Comparison of ENCODE assay signal across 8 mouse cellular contexts in the genomic region with DNA sequence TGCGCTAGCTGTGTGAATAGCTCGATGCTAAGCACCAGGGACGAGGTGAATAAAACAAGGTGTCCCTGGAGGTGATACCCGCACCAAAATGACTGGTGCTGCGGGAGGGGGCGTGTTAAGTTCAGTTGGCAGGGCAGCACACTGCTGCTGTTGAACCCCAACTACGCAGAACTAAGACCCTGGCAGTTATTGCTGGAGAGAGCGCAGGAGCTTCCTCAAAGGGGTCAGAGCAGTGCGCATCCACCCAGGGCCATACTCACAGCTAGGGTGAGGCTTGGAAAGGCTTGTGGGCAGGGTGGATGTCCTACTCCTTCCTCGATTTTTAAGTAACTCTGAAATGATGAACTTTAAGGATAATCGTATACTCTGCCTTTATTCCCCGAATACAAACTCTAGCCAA. TPM values are rescaled to one million over a fixed set of nuclear protein-coding genes. Genes with fewer than 3 reads are reported as not detected.
A peak's percentile ranks its signal among the peaks of the same experiment; 100 is the strongest.
DNase-seq lines count a peak whose midpoint lies in the region; ATAC-seq and TF ChIP-seq lines count a peak whose summit lies in the region.

No protein-coding gene starts in this region.

- TF ChIP-seq POLR2A in bone marrow macrophage, adult 2 months (IDR thresholded peaks at IDR 0.05; ENCODE audit: borderline replicate concordance, low read depth, low read length), result no peak

- WGBS in kidney, postnatal 0 days, result 20% methylated on average over 12 of the region's 12 CpGs
- 22% methylated on average over 12 of the region's 12 CpGs for WGBS in hindbrain, embryonic 16.5 days
- WGBS in midbrain, embryonic 16.5 days, result 22% methylated on average over 12 of the region's 12 CpGs

- 0 out of 2 replicates have a peak, but pooled peaks have one; percentile 3 for ATAC-seq in kidney, postnatal 0 days (replicated peaks; ENCODE audit: low FRiP score, low read depth)
- ATAC-seq in hindbrain, embryonic 16.5 days, result peak; percentile 18; the same call in 1 of the 2 replicates
- peak; percentile 40 for ATAC-seq in midbrain, embryonic 16.5 days

- peak overlapping the region; percentile 64 for H3K4me3 ChIP-seq in kidney, postnatal 0 days (replicated peaks; ENCODE audit: low read depth, low read length)
- H3K4me3 ChIP-seq in bone marrow macrophage, adult 2 months (ENCODE audit: insufficient read depth, low read length), result peak overlapping the region; percentile 84
- peak overlapping the region; percentile 68 for H3K4me3 ChIP-seq in hindbrain, embryonic 16.5 days (ENCODE audit: low read length)
- H3K4me3 ChIP-seq in midbrain, embryonic 16.5 days (ENCODE audit: low read depth, low read length), result peak overlapping the region; percentile 53

- no peak for TF ChIP-seq CTCF in kidney, postnatal 0 days (IDR thresholded peaks at IDR 0.05; ENCODE audit: low read depth)
- no peak for TF ChIP-seq CTCF in bone marrow macrophage, adult 2 months (IDR thresholded peaks at IDR 0.05; ENCODE audit: low read depth, low read length)

- peak overlapping the region; percentile 96 for H3K4me2 ChIP-seq in kidney, postnatal 0 days (ENCODE audit: low read length)
- H3K4me2 ChIP-seq in hindbrain, embryonic 16.5 days (ENCODE audit: low read length), result peak overlapping the region; percentile 81
- peak overlapping the region; percentile 93 for H3K4me2 ChIP-seq in midbrain, embryonic 16.5 days (ENCODE audit: low read length)

- H3K27ac ChIP-seq in kidney, postnatal 0 days, result no peak overlapping the region
- peak overlapping the region; percentile 31; the same call in 1 of the 2 replicates for H3K27ac ChIP-seq in bone marrow macrophage, adult 2 months (ENCODE audit: insufficient read depth, low read depth, low read length)
- no peak overlapping the region for H3K27ac ChIP-seq in hindbrain, embryonic 16.5 days (ENCODE audit: low read depth, low read length)
- no peak overlapping the region for H3K27ac ChIP-seq in midbrain, embryonic 16.5 days (ENCODE audit: low read length)

- H3K9me3 ChIP-seq in kidney, postnatal 0 days (replicated peaks; ENCODE audit: low read length), result no peaks in the 10 kb centered on the region
- H3K9me3 ChIP-seq in hindbrain, embryonic 16.5 days (ENCODE audit: control insufficient read depth, low read length), result no peaks in the 10 kb centered on the region
- no peaks in the 10 kb centered on the region for H3K9me3 ChIP-seq in midbrain, embryonic 16.5 days (replicated peaks; ENCODE audit: control insufficient read depth, low read length, poor library complexity, severe bottlenecking)

- H3K9ac ChIP-seq in kidney, postnatal 0 days (ENCODE audit: low read depth, low read length), result peak overlapping the region; percentile 64
- H3K9ac ChIP-seq in hindbrain, embryonic 16.5 days (ENCODE audit: low read depth, low read length), result peak overlapping the region; percentile 76
- peak overlapping the region; percentile 69 for H3K9ac ChIP-seq in midbrain, embryonic 16.5 days (ENCODE audit: low read depth, low read length)

- no peak for DNase-seq in kidney, postnatal 0 days (ENCODE audit: low spot score)
- DNase-seq in kidney, adult 18-20 months, result no peak
- DNase-seq in urinary bladder, postnatal 4 days (ENCODE audit: low spot score in 2 of 2), result no peak
- no peak for DNase-seq in right cerebral cortex, postnatal 36 days (ENCODE audit: low spot score in 2 of 2)
- DNase-seq in urinary bladder, adult 2 months (ENCODE audit: low spot score), result no peak

- H3K4me1 ChIP-seq in kidney, postnatal 0 days (replicated peaks; ENCODE audit: insufficient read depth, low read length), result peaks cover 11% of the 10 kb centered on the region; the same call in 1 of the 2 replicates
- peaks cover 8% of the 10 kb centered on the region; the same call in 1 of the 2 replicates for H3K4me1 ChIP-seq in bone marrow macrophage, adult 2 months (ENCODE audit: control insufficient read depth, insufficient read depth, low read length)
- H3K4me1 ChIP-seq in hindbrain, embryonic 16.5 days (ENCODE audit: control insufficient read depth, insufficient read depth, low read depth, low read length), result peaks cover 14% of the 10 kb centered on the region
- peaks cover 14% of the 10 kb centered on the region for H3K4me1 ChIP-seq in midbrain, embryonic 16.5 days (ENCODE audit: control insufficient read depth, insufficient read depth, low read length)

- H3K36me3 ChIP-seq in kidney, postnatal 0 days (ENCODE audit: insufficient read depth, low read length), result peaks cover 5% of the 10 kb centered on the region; the same call in 1 of the 2 replicates
- 0 out of 2 replicates have a peak, but pooled peaks cover 2% of the 10 kb centered on the region for H3K36me3 ChIP-seq in hindbrain, embryonic 16.5 days (ENCODE audit: control insufficient read depth, insufficient read depth, low read length)
- H3K36me3 ChIP-seq in midbrain, embryonic 16.5 days (ENCODE audit: control insufficient read depth, insufficient read depth, low read length), result peaks cover 8% of the 10 kb centered on the region; the same call in 1 of the 2 replicates

- 0 out of 2 replicates have a peak, but pooled peaks cover 2% of the 10 kb centered on the region for H3K27me3 ChIP-seq in kidney, postnatal 0 days (ENCODE audit: insufficient read depth, low read length)
- peaks cover 8% of the 10 kb centered on the region; the same call in 1 of the 2 replicates for H3K27me3 ChIP-seq in hindbrain, embryonic 16.5 days (replicated peaks; ENCODE audit: control insufficient read depth, insufficient read depth, low read length)
- peaks cover 4% of the 10 kb centered on the region; the same call in 1 of the 2 replicates for H3K27me3 ChIP-seq in midbrain, embryonic 16.5 days (ENCODE audit: control insufficient read depth, insufficient read depth, low read depth, low read length)

RNA-seq across cellular contexts. Expression of a gene that starts 0.5 kb away (rescaled TPM):
- 10.2 and 12.2 TPM in 2 replicates for polyA plus RNA-seq in kidney, postnatal 0 days (2015; fragmentation: Nextera tagmentation; extraction: Ambion mirVana)
- 29.8 and 33.4 TPM in 2 replicates for polyA plus RNA-seq in bone marrow macrophage, adult 2 months (2012; ENCODE audit: insufficient read depth, insufficient read length, missing spikeins)
- 10.1 and 10.6 TPM in 2 replicates for polyA plus RNA-seq in hindbrain, embryonic 16.5 days (2015; fragmentation: Nextera tagmentation; extraction: Ambion mirVana)
- polyA plus RNA-seq in midbrain, embryonic 16.5 days (2015; fragmentation: Nextera tagmentation; extraction: Ambion mirVana), result 8.4 and 8.9 TPM in 2 replicates
- polyA plus RNA-seq in urinary bladder, adult 2 months (2012; rRNA removed), result 16.7 and 19.7 TPM in 2 replicates

RNA-seq across cellular contexts. Expression of a gene that starts 12.0 kb away (rescaled TPM):
- polyA plus RNA-seq in kidney, postnatal 0 days (2015; fragmentation: Nextera tagmentation; extraction: Ambion mirVana), result 2.3 and 3.1 TPM in 2 replicates
- polyA plus RNA-seq in bone marrow macrophage, adult 2 months (2012; ENCODE audit: insufficient read depth, insufficient read length, missing spikeins), result not detected in 2 replicates
- 0.28 and 0.29 TPM in 2 replicates for polyA plus RNA-seq in hindbrain, embryonic 16.5 days (2015; fragmentation: Nextera tagmentation; extraction: Ambion mirVana)
- polyA plus RNA-seq in midbrain, embryonic 16.5 days (2015; fragmentation: Nextera tagmentation; extraction: Ambion mirVana), result 0.15 and 0.16 TPM in 2 replicates
- 0.06 TPM in 1 of 2 replicates, not detected in the other for polyA plus RNA-seq in urinary bladder, adult 2 months (2012; rRNA removed)
